Mouse (Mus musculus) embryonic facial prominence, embryonic 14.5 days (tissue): ENCODE results near the gene Exo5. TPM values are rescaled to one million over a fixed set of nuclear protein-coding genes. Genes with fewer than 3 reads are reported as not detected.
A peak's percentile ranks its signal among the peaks of the same experiment; 100 is the strongest.

Experiments
- ATAC-seq: fragments of 200-750 bp; cut with Nextera tagmentation; 2 replicates; pipeline ENCODE4 v1.8.0; 2017; ENCODE audit warnings: low read depth, moderate number of reproducible peaks, moderate TSS enrichment
- DNase-seq: peaks from one replicate; pipeline ENCODE4 v3.0.0-alpha.2; 2015; ENCODE audit warnings: low spot score
- H3K27ac ChIP-seq: fragments of 300-500 bp; sonication (generic); replicated peaks from 2 replicates; pipeline ENCODE4 v1.5.1; 2014; ENCODE audit warnings: low read depth, mild to moderate bottlenecking, low read length, moderate library complexity
- H3K27me3 ChIP-seq: fragments of 300-500 bp; sonication (generic); replicated peaks from 2 replicates; pipeline ENCODE4 v1.6.1; 2014; ENCODE audit warnings: low read length; ENCODE audit not compliant: control insufficient read depth, insufficient read depth
- H3K36me3 ChIP-seq: fragments of 300-500 bp; sonication (generic); 2 replicates; pipeline ENCODE4 v1.6.1; 2014; ENCODE audit warnings: low read length, mixed read lengths; ENCODE audit not compliant: control insufficient read depth, insufficient read depth
- H3K4me1 ChIP-seq: fragments of 300-500 bp; sonication (generic); 2 replicates; pipeline ENCODE4 v1.6.1; 2014; ENCODE audit warnings: antibody characterized with exemption, low read length; ENCODE audit not compliant: control insufficient read depth, insufficient read depth
- H3K4me2 ChIP-seq: fragments of 300-500 bp; sonication (generic); 2 replicates; pipeline ENCODE4 v1.6.1; 2014; ENCODE audit warnings: low read depth, mild to moderate bottlenecking, low read length, moderate library complexity, mixed read lengths
- H3K4me3 ChIP-seq: fragments of 300-500 bp; sonication (generic); 2 replicates; pipeline ENCODE4 v1.5.1; 2014; ENCODE audit warnings: low read depth, mild to moderate bottlenecking, low read length
- H3K9ac ChIP-seq: fragments of 300-500 bp; sonication (generic); 2 replicates; pipeline ENCODE4 v1.6.1; 2014; ENCODE audit warnings: low read depth, mild to moderate bottlenecking, low read length, moderate library complexity, mixed read lengths
- H3K9me3 ChIP-seq: fragments of 300-500 bp; sonication (generic); 2 replicates; pipeline ENCODE4 v1.6.1; 2016; ENCODE audit warnings: low read length; ENCODE audit not compliant: control insufficient read depth
- WGBS: fragments of 180-500 bp; shearing (Covaris S2); extraction: QIAGEN DNeasy Blood & Tissue Kit; methylation state at CpG from one replicate; pipeline ENCODE4 v1.1.7; 2014; 5-methylcytosine and 5-hydroxymethylcytosine counted together
- microRNA-seq: library from miRNA; unstranded; fragments of <30 nt; microRNA quantifications from one replicate; pipeline ENCODE4, GENCODE M21; 2016; ENCODE audit warnings: borderline number of aligned reads
- polyA plus RNA-seq: library from polyadenylated mRNA; unstranded; fragments of >200 nt; fragmentation: Nextera tagmentation; extraction: Ambion mirVana; gene quantifications from 2 replicates; pipeline ENCODE4 v1.2.1, GENCODE M21; 2014

Exo5 gene
- polyA plus RNA-seq, 1 experiment from 2014 or later: 16.7 TPM

GRCm38 (mm10) chr4:120878728-120879127 is 46.1 kb downstream of the Exo5 start:
- DNase-seq: peak; percentile 12
- WGBS: 39% methylated on average over 3 of the region's 3 CpGs

GRCm38 (mm10) chr4:120875961-120876360 is 48.9 kb downstream of the Exo5 start:
- WGBS: 61% methylated on average over 3 of the region's 3 CpGs
- H3K9me3 ChIP-seq: no peaks in the 10 kb centered on the region

More at GRCm38 (mm10) chr4:120878728-120879127, 46.1 kb downstream of the Exo5 start:
- H3K4me3 ChIP-seq: no peak overlapping the region
- ATAC-seq: 0 out of 2 replicates have a peak, but pooled peaks have one; percentile 10
- no peaks in the 10 kb centered on the region; the same call in 1 of the 2 replicates for H3K4me1 ChIP-seq
- H3K9ac ChIP-seq: no peak overlapping the region
- no peaks in the 10 kb centered on the region for H3K27me3 ChIP-seq
- no peaks in the 10 kb centered on the region for H3K36me3 ChIP-seq
- H3K27ac ChIP-seq: no peak overlapping the region
- H3K4me2 ChIP-seq: no peak overlapping the region
- no peaks in the 10 kb centered on the region for H3K9me3 ChIP-seq

More at GRCm38 (mm10) chr4:120875961-120876360, 48.9 kb downstream of the Exo5 start:
- Histone ChIP-seq H3K4me1 (no peaks in the 10 kb centered on the region; the same call in 1 of the 2 replicates), H3K4me2 (no peak overlapping the region), H3K27me3 (no peaks in the 10 kb centered on the region), H3K27ac (no peak overlapping the region), H3K4me3 (no peak overlapping the region), H3K36me3 (no peaks in the 10 kb centered on the region), H3K9ac (no peak overlapping the region)
- ATAC-seq (no peak), DNase-seq (no peak)

Small RNA genes lying within 50 kb of the gene (microRNA-seq; reads per million reads assigned to microRNA genes)
- gene Mir7015: not detected

Other genes with a start within 250 kb of the Exo5 start
- 3.2 and 3.9 TPM in 2 replicates for gene Kcnq4, start 176.4 kb downstream of the Exo5 start, polyA plus RNA-seq
- 90.5 and 101 TPM in 2 replicates for gene Nfyc, start 93.4 kb downstream of the Exo5 start, polyA plus RNA-seq
- gene Rims3, start 70.2 kb downstream of the Exo5 start, polyA plus RNA-seq: 3.4 and 3.9 TPM in 2 replicates
- 6.1 and 6.6 TPM in 2 replicates for gene Zfp69, start 26.7 kb upstream of the Exo5 start, polyA plus RNA-seq
- 18.4 and 19.2 TPM in 2 replicates for gene Smap2, start 92.2 kb upstream of the Exo5 start, polyA plus RNA-seq
- 46.4 and 71.1 TPM in 2 replicates for gene Col9a2, start 114.4 kb upstream of the Exo5 start, polyA plus RNA-seq
- 23.9 and 25.9 TPM in 2 replicates for gene Zmpste24, start 173.2 kb upstream of the Exo5 start, polyA plus RNA-seq
- not detected in 2 replicates for gene Tmco2, start 184.2 kb upstream of the Exo5 start, polyA plus RNA-seq